Mouse (Mus musculus): ENCODE results near the gene Rhag.

DNA sequence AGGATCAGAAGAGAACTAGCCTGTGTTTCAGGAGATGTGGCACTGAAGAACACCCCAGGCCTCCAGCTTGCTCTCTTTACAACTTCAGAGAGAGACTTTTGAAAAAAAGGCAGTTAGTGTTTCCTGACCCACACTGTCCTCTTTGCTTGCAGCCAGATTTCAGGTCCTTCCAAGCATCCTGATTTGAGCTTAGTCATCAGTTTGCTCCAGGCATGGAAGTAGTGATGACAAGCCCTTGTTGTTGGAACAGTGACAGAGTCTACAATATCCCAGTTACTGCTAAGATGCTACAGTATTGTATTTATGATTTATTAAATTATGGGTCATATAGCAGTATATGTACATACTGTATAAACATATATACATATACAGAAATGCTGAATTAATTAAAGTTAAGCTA is 2.9 kb upstream of the Rhag start:
- TF ChIP-seq POU5F1 (IDR thresholded peaks at IDR 0.05; ENCODE audit: borderline replicate concordance, low read length) = no peak
- TF ChIP-seq CTCF (conservative IDR thresholded peaks at IDR 0.05; ENCODE audit: low read length) = no peak
- TF ChIP-seq NANOG (IDR thresholded peaks at IDR 0.05; ENCODE audit: borderline replicate concordance, low read length) = no peak
